Mouse (Mus musculus) activated CD4-positive, CD25-positive, alpha-beta regulatory T cell (primary cell): ENCODE measurements around the gene Mok. TPM values are rescaled to one million over a fixed set of nuclear protein-coding genes. Genes with fewer than 3 reads are reported as not detected.

Source experiments
- polyA plus RNA-seq, 2 experiments: library from polyadenylated mRNA; unstranded; fragments of 100-300 nt; shearing (Covaris generic); gene quantifications; one replicate each; pipeline ENCODE4 v1.2.1; 2017

Mok gene
- under 1 TPM in 1 of 2 experiments, not detected in 1; 0.26 TPM for polyA plus RNA-seq

GRCm38 (mm10) chr12:110840348-110841198 is at the start of gene Mok:
Mok (minus strand) TSS chr12:110840939.

GRCm38 (mm10) chr12:110889036-110890020 is 48.6 kb upstream of the Mok start, which contains the start of the genes Cinp and Tecpr2:
Cinp (minus strand) TSS chr12:110889145.
Tecpr2 (plus strand) TSS chr12:110889264.

GRCm38 (mm10) chr12:110850010-110850928 is 9.5 kb upstream of the Mok start, which contains the start of gene Zfp839:
Zfp839 (plus strand) TSS chr12:110850253.

Other genes with a start within 250 kb of the Mok start
- gene Dync1h1, start 239.5 kb downstream of the Mok start, polyA plus RNA-seq: 10 to 100 TPM; 19.5 to 29.8 TPM
- gene 1700001K19Rik, start 158.3 kb downstream of the Mok start, polyA plus RNA-seq: not detected
- 100 to 1,000 TPM; 284 to 344 TPM for gene Hsp90aa1, start 138.2 kb downstream of the Mok start, polyA plus RNA-seq
- 10 to 100 TPM; 61.2 to 67.3 TPM for gene Wdr20, start 103.0 kb downstream of the Mok start, polyA plus RNA-seq
- 1 to 10 TPM; 2.3 to 4.5 TPM for gene Zfp839, start 9.3 kb upstream of the Mok start, polyA plus RNA-seq
- 10 to 100 TPM; 31.8 to 41.4 TPM for gene Cinp, start 48.2 kb upstream of the Mok start, polyA plus RNA-seq
- 1 to 10 TPM; 1.3 to 1.8 TPM for gene Tecpr2, start 48.3 kb upstream of the Mok start, polyA plus RNA-seq
- 1 to 10 TPM; 2.5 to 7.4 TPM for gene Ankrd9, start 138.1 kb upstream of the Mok start, polyA plus RNA-seq
- gene Rcor1, start 198.4 kb upstream of the Mok start, polyA plus RNA-seq: 10 to 100 TPM; 33.1 to 39.2 TPM